Mouse (Mus musculus): ENCODE data around the gene Map3k4. TPM values are rescaled to one million over a fixed set of nuclear protein-coding genes. Genes with fewer than 3 reads are reported as not detected.

The Map3k4 gene
- polyA plus RNA-seq, 1 experiment from 2014 or later, result 44.3 TPM

GRCm38 (mm10) chr17:12335115-12335514 lies 16.5 kb upstream of the Map3k4 start:
- Histone ChIP-seq H3K27ac (no peak overlapping the region), H3K9me3 (no peaks in the 10 kb centered on the region), H3K9ac (no peak overlapping the region), H3K36me3 (no peaks in the 10 kb centered on the region), H3K4me2 (no peak overlapping the region), H3K4me1 (no peaks in the 10 kb centered on the region), H3K4me3 (no peak overlapping the region), H3K27me3 (no peaks in the 10 kb centered on the region)
- no peak for ATAC-seq (ENCODE audit: borderline replicate concordance, extremely low read depth, low FRiP score, low TSS enrichment)
- 40% methylated on average over 6 of the region's 6 CpGs for WGBS

- H3K4me3 ChIP-seq, result no peak overlapping the region
- ATAC-seq (ENCODE audit: borderline replicate concordance, extremely low read depth, low FRiP score, low TSS enrichment), result peak; percentile 76
- peak overlapping the region; percentile 4; the same call in 1 of the 2 replicates for H3K4me2 ChIP-seq
- peaks cover 13% of the 10 kb centered on the region for H3K4me1 ChIP-seq
- WGBS, result 27% methylated on average over 14 of the region's 14 CpGs
- H3K27me3 ChIP-seq, result no peaks in the 10 kb centered on the region
- no peak overlapping the region for H3K9ac ChIP-seq
- no peaks in the 10 kb centered on the region for H3K9me3 ChIP-seq
- no peak overlapping the region for H3K27ac ChIP-seq
- no peaks in the 10 kb centered on the region for H3K36me3 ChIP-seq
These were observed 9.4 kb upstream of the Map3k4 start for GRCm38 (mm10) chr17:12327847-12328518.

GRCm38 (mm10) chr17:12319786-12320185 lies 1.2 kb upstream of the Map3k4 start:
- no peak for ATAC-seq (ENCODE audit: borderline replicate concordance, extremely low read depth, low FRiP score, low TSS enrichment)
- Histone ChIP-seq H3K36me3 (no peaks in the 10 kb centered on the region), H3K27ac (no peak overlapping the region), H3K4me1 (peaks cover 16% of the 10 kb centered on the region; the same call in 1 of the 2 replicates), H3K27me3 (no peaks in the 10 kb centered on the region), H3K4me2 (no peak overlapping the region), H3K9me3 (no peaks in the 10 kb centered on the region), H3K9ac (no peak overlapping the region; the same call in 1 of the 2 replicates), H3K4me3 (no peak overlapping the region)
- 81% methylated on average over 7 of the region's 7 CpGs for WGBS

- peak overlapping the region; percentile 99 for H3K4me3 ChIP-seq
- WGBS, result under 1% methylated on average over 58 of the region's 59 CpGs
- peak overlapping the region; percentile 93 for H3K9ac ChIP-seq
- no peaks in the 10 kb centered on the region for H3K27me3 ChIP-seq
- H3K4me2 ChIP-seq, result peak overlapping the region; percentile 79
- H3K4me1 ChIP-seq, result peaks cover 16% of the 10 kb centered on the region; the same call in 1 of the 2 replicates
- no peaks in the 10 kb centered on the region for H3K9me3 ChIP-seq
- no peaks in the 10 kb centered on the region for H3K36me3 ChIP-seq
- H3K27ac ChIP-seq, result peak overlapping the region; percentile 96
- ATAC-seq (ENCODE audit: borderline replicate concordance, extremely low read depth, low FRiP score, low TSS enrichment), result peak; percentile 85
These were observed 493 bp downstream of the Map3k4 start for GRCm38 (mm10) chr17:12317954-12318651.

- no peaks in the 10 kb centered on the region for H3K36me3 ChIP-seq
These were observed 1.0 kb downstream of the Map3k4 start for GRCm38 (mm10) chr17:12317607-12317953.

GRCm38 (mm10) chr17:12316251-12316650 lies 2.3 kb downstream of the Map3k4 start:
- no peaks in the 10 kb centered on the region for H3K9me3 ChIP-seq
- no peak overlapping the region for H3K4me3 ChIP-seq
- H3K27me3 ChIP-seq, result no peaks in the 10 kb centered on the region
- 92% methylated on average over 13 of the region's 13 CpGs for WGBS
- no peaks in the 10 kb centered on the region for H3K36me3 ChIP-seq
- no peak overlapping the region for H3K27ac ChIP-seq
- ATAC-seq (ENCODE audit: borderline replicate concordance, extremely low read depth, low FRiP score, low TSS enrichment), result no peak
- H3K9ac ChIP-seq, result no peak overlapping the region
- H3K4me2 ChIP-seq, result no peak overlapping the region
- peaks cover 16% of the 10 kb centered on the region; the same call in 1 of the 2 replicates for H3K4me1 ChIP-seq

More at GRCm38 (mm10) chr17:12317607-12317953, 1.0 kb downstream of the Map3k4 start:
- H3K27me3 ChIP-seq, result no peaks in the 10 kb centered on the region
- no peak for ATAC-seq (ENCODE audit: borderline replicate concordance, extremely low read depth, low FRiP score, low TSS enrichment)
- H3K9ac ChIP-seq, result peak overlapping the region; percentile 93
- H3K4me3 ChIP-seq, result peak overlapping the region; percentile 99
- H3K4me2 ChIP-seq, result peak overlapping the region; percentile 79
- H3K9me3 ChIP-seq, result no peaks in the 10 kb centered on the region
- 5% methylated on average over 7 of the region's 7 CpGs for WGBS
- peak overlapping the region; percentile 96 for H3K27ac ChIP-seq
- peaks cover 16% of the 10 kb centered on the region; the same call in 1 of the 2 replicates for H3K4me1 ChIP-seq

GRCm38 (mm10) chr17:12312248-12312647 lies 6.3 kb downstream of the Map3k4 start:
- H3K4me1 ChIP-seq, result peaks cover 11% of the 10 kb centered on the region; the same call in 1 of the 2 replicates
- no peak for ATAC-seq (ENCODE audit: borderline replicate concordance, extremely low read depth, low FRiP score, low TSS enrichment)
- no peaks in the 10 kb centered on the region for H3K36me3 ChIP-seq
- H3K9ac ChIP-seq, result no peak overlapping the region
- H3K4me2 ChIP-seq, result no peak overlapping the region
- H3K27me3 ChIP-seq, result no peaks in the 10 kb centered on the region
- H3K9me3 ChIP-seq, result no peaks in the 10 kb centered on the region
- no peak overlapping the region for H3K4me3 ChIP-seq
- 93% methylated on average over 6 of the region's 6 CpGs for WGBS
- no peak overlapping the region for H3K27ac ChIP-seq

- H3K4me1 ChIP-seq, result no peaks in the 10 kb centered on the region
- H3K4me2 ChIP-seq, result no peak overlapping the region
- H3K4me3 ChIP-seq, result no peak overlapping the region
- H3K9ac ChIP-seq, result no peak overlapping the region
- H3K9me3 ChIP-seq, result no peaks in the 10 kb centered on the region
- no peaks in the 10 kb centered on the region for H3K36me3 ChIP-seq
- H3K27ac ChIP-seq, result no peak overlapping the region
- no peaks in the 10 kb centered on the region for H3K27me3 ChIP-seq
- 83% methylated on average over 9 of the region's 9 CpGs for WGBS
- ATAC-seq (ENCODE audit: borderline replicate concordance, extremely low read depth, low FRiP score, low TSS enrichment), result no peak
These were observed 9.1 kb downstream of the Map3k4 start for GRCm38 (mm10) chr17:12309493-12309892.

- no peaks in the 10 kb centered on the region for H3K36me3 ChIP-seq
- no peaks in the 10 kb centered on the region for H3K4me1 ChIP-seq
- 80% methylated on average over 8 of the region's 8 CpGs for WGBS
- H3K27me3 ChIP-seq, result no peaks in the 10 kb centered on the region
- no peaks in the 10 kb centered on the region for H3K9me3 ChIP-seq
- ATAC-seq (ENCODE audit: borderline replicate concordance, extremely low read depth, low FRiP score, low TSS enrichment), result no peak
- H3K9ac ChIP-seq, result no peak overlapping the region
- no peak overlapping the region for H3K4me3 ChIP-seq
- H3K4me2 ChIP-seq, result no peak overlapping the region
- H3K27ac ChIP-seq, result no peak overlapping the region
These were observed 9.5 kb downstream of the Map3k4 start for GRCm38 (mm10) chr17:12309059-12309458.

GRCm38 (mm10) chr17:12307251-12308135 lies 11.1 kb downstream of the Map3k4 start:
- Histone ChIP-seq H3K4me1 (no peaks in the 10 kb centered on the region), H3K27me3 (no peaks in the 10 kb centered on the region), H3K9me3 (no peaks in the 10 kb centered on the region), H3K4me3 (no peak overlapping the region), H3K36me3 (no peaks in the 10 kb centered on the region), H3K4me2 (no peak overlapping the region), H3K27ac (no peak overlapping the region), H3K9ac (no peak overlapping the region)
- 74% methylated on average over 20 of the region's 20 CpGs for WGBS
- no peak for ATAC-seq (ENCODE audit: borderline replicate concordance, extremely low read depth, low FRiP score, low TSS enrichment)

GRCm38 (mm10) chr17:12304658-12305057 lies 13.9 kb downstream of the Map3k4 start:
- Histone ChIP-seq H3K4me2 (no peak overlapping the region), H3K4me1 (peaks cover 16% of the 10 kb centered on the region), H3K27ac (no peak overlapping the region), H3K27me3 (no peaks in the 10 kb centered on the region), H3K4me3 (no peak overlapping the region), H3K9ac (no peak overlapping the region), H3K9me3 (no peaks in the 10 kb centered on the region), H3K36me3 (no peaks in the 10 kb centered on the region)
- no peak for ATAC-seq (ENCODE audit: borderline replicate concordance, extremely low read depth, low FRiP score, low TSS enrichment)
- WGBS, result 75% methylated on average over 6 of the region's 6 CpGs
